Mouse (Mus musculus) lung, postnatal 0 days (tissue): ENCODE measurements around the gene 1110032F04Rik.

Source experiments
- CTCF ChIP-seq: IDR thresholded peaks from 2 replicates; pipeline ENCODE4 v1.5.1; 2016; ENCODE audit warnings: antibody characterized with exemption, mild to moderate bottlenecking
- EP300 ChIP-seq: IDR thresholded peaks from 2 replicates; pipeline ENCODE4 v1.6.1; 2016; ENCODE audit warnings: antibody characterized with exemption, mild to moderate bottlenecking, control low read depth

DNA sequence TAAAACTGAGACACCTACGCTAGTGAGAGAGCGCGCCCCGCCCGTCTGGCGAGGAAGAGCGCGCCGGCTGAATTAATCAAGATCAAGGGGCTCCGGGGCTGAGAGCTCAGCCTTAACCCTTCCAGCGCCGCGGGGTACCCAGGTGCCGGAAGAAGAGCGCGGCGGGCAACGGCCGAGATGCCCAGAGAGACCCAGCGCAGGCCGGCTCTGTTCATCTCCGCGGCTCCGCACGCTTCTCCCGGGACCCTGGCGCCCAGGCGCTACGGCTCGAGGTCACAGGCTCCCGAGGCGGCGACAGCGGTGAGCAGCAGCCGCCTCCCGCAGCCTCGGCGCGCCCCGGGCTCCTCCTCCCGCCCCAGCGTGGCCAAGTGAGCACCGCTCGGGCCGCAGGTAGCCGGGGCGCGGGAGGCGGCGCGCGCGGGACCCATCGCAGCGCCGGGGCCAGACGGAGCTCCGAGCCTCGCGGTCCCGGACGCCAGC is at the start of gene 1110032F04Rik:
- TF ChIP-seq CTCF (no peak), EP300 (no peak)
